Mouse (Mus musculus) heart, postnatal 4 days (tissue): ENCODE data around the gene Epha3. TPM values are rescaled to one million over a fixed set of nuclear protein-coding genes. Genes with fewer than 3 reads are reported as not detected.

Experiments used
- DNase-seq: peaks from one replicate; pipeline ENCODE4 v3.0.0; 2021
- total RNA-seq, 2 experiments: library from RNA; stranded (reverse); gene quantifications; 2 replicates each; pipeline ENCODE4 v1.2.3; 2021

Epha3 gene
- total RNA-seq, 2 experiments from 2014 or later = 3.1 to 3.2 TPM

DNA sequence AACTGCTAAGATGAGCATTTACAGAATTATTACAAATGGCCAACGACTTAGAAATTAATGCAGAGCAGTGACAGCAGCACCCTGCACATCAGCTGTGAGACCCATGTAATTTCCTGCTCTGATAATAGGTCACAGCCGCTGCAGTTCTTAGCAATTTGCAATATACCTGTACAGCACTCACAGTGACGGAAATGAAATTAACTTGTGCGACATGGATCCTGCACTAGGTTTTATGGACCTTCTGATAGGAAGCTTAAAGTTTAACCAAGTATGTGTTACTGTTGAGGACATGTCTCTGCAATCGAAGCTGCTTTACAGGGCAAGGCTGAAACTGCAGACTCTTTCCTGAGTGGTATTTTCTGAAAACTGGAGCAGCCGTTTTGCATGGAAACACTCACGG lies 80.4 kb downstream of the Epha3 start:
- DNase-seq = no peak

DNA sequence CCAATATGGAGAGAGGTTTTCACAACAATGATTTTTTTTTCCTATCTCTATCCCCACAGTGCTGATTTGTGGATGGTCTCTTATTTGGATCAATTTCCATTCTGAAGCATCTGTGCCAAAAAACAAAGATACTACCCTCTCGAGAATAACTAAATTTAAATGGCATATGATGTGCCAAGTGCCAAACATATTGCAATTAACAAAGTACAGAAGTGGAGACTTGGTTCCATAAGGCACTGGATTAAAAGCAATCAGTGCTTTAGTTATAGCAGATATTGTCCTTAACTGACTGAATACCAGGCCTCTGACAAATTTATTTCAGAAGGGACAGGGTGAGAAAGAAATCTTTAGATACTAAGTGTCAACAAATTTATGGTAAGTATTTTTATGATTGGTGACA lies 81.9 kb downstream of the Epha3 start:
- no peak for DNase-seq

DNA sequence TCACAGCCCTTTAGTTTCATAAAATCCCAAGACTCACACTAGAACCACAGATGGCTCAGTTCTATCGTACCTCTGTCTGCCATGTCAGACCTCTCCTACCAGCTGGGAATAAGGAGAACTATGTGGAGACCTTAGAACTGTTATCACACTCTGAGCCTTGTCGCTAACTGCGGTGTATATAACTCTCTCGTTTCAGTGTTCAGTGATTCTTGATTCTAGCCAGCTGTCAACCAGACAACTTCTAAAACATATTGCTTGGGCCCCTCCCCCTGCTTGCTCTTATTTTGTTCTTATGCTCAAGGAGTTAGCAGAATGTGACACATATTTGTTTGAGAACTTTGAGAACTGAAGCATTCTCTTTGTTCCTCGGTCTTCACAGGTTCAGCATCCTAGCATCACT lies 83.8 kb downstream of the Epha3 start:
- DNase-seq = no peak

- DNase-seq = no peak
Observed at GRCm38 (mm10) chr16:63777811-63778210, 86.2 kb downstream of the Epha3 start.

DNA sequence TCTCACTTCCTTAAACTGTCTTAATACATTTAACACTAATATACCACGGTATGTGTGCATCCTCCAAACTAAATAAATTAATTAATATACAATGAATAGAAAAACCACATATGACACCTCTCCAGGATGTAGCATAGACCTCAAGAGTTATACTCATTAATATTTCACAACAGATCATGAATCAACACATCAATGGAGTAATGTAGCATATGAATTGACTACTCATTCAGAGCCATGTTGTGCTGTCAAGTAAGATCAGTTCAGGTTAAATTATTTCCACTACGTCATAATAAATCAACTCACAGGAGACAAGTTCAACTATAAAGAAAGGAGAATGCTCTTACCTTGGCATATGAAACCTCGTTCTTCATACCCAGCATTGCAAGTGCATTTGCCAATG lies 91.4 kb downstream of the Epha3 start:
- DNase-seq = no peak

GRCm38 (mm10) chr16:63767589-63767988 lies 96.4 kb downstream of the Epha3 start:
- no peak for DNase-seq

GRCm38 (mm10) chr16:63761177-63761576 lies 102.8 kb downstream of the Epha3 start:
- DNase-seq = no peak

DNA sequence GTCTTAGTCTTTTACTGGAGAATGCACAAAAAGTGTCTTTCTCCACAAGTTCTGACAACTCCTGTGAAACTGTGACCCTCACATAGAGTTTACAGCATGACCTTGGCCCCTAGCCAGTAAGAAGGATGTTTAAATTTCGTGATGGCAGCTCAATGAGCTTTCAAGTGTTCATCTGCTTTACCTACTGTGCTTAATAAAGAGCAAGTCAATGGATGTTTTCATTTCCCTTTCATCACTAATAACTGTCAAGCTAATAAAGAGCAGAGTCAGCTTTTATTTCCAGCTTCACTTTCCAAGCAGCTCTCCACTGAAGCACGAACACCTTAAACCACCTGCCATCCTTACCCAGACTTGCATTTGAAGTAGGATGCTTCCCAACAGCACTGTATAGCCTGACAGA lies 103.9 kb downstream of the Epha3 start:
- DNase-seq = no peak

- DNase-seq = no peak
Observed at GRCm38 (mm10) chr16:63753052-63753451, 110.9 kb downstream of the Epha3 start.

DNA sequence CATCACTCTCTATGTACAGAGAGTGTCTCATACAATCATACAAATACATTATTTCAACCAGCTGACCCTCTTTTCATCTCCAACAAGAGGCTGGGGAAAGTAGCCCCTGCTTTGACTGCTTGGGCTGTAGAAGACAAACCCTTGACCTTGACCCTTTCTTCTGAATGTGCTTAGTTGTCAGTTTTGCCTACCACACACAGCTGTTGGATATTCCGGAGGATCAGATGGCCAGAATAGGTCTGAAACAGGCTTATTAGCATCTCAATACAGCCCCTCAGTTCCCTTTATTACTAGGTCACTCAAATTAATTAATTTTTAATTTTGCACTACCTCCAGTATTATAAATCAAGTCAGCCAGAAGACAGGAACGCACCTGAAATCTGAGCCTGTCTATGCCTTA lies 116.2 kb downstream of the Epha3 start:
- no peak for DNase-seq

DNA sequence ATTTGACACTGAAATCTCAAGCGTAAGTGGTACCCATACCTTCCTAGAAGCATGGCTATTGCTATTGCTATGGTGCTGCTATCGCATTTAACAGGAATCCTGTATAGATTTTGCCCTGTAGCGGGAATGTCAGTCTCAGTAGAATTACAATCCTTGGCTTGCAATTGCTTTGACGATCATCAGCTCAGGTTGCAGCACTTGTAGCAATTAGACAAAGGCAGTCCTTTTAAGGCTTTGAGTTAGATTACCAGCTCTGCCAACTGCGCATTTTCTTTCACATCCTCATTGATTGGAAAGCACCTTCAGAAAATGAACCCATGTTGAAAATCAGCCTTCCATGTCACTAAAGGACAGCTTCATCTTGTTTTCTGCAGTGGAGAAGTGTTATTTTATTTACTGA lies 118.5 kb downstream of the Epha3 start:
- no peak for DNase-seq

GRCm38 (mm10) chr16:63743208-63743854 lies 120.6 kb downstream of the Epha3 start:
- no peak for DNase-seq

DNA sequence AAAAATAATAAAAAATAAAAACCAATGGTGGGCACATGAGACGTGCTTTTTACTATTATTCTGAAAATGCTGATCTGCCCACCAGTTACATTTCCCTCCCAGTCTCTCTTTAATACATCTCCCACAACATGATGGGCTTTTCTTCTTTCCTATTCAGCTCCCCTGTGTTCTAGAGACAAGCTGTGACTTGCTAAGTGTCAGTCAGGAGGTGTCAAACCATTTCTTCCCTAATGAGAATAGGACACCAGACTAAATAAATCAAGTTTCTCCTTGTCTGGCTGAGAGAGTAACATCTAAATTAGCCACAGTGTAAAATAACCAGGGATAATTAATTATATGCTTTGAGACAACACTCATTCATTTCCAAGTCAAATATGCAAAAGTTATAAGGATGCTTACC lies 144.7 kb downstream of the Epha3 start:
- DNase-seq = no peak

GRCm38 (mm10) chr16:63717317-63717716 lies 146.7 kb downstream of the Epha3 start:
- DNase-seq = no peak

DNA sequence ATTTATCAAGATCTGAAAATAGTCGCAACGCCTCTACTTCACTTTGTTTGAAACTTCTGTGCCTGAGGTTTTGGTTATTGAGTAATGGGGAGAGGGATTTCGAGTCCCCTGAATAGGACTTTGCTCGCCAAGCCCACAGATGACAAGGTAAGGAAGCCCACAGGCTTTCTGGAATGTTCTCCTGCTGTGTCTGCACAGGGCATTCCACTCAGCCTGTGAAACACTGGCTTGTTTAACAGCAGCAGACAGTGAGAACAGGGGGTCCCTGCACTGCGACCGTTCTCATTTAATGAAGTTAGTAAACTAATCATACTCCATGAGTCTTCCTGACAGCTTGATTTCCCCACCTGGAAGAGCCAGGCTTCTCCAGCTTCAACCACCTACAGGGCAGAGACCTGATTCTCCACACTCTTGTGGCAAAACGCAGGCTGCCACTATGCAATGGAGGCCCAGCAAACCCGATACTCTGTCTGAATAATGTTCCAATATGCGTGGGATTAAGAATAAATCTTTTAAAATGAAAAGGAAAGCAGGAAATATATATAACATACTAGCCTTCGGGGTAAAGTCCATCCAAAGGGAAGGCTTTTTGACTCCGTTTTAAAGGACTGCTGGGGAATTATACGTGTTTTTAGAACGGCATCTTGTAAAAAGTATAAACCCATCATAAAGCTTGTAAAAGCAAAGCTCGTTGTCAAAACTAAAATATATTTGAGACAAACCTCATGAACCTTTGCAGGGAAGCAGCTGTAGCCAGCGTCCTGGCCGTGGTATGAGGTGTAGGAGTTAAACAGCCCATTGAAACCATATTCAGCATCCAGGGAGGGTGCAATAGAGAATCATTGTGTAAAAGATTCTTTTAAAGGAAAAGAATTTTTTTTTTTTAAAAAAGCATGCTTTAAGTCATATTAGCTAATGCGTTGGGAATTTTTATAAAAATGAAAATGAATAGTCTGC lies 156.8 kb downstream of the Epha3 start:
- no peak for DNase-seq

DNA sequence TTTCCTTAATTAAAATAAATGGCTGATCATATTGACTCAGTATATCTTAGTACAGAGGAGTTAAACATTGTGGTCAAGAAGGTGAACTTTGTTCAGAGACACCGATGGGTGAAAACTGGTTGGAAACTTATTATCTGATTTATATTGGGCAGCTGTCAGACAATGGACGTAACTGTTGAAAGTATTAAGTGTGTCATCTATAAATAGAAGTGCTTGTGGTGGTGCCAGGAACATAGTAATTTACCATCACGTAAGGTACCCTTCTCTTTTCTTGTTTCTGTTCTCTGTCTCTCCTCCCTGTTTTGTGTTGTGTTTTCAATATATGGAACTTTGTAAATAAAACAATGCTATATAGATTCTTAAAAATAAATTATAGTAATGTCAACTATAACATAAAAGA lies 174.6 kb downstream of the Epha3 start:
- no peak for DNase-seq

DNA sequence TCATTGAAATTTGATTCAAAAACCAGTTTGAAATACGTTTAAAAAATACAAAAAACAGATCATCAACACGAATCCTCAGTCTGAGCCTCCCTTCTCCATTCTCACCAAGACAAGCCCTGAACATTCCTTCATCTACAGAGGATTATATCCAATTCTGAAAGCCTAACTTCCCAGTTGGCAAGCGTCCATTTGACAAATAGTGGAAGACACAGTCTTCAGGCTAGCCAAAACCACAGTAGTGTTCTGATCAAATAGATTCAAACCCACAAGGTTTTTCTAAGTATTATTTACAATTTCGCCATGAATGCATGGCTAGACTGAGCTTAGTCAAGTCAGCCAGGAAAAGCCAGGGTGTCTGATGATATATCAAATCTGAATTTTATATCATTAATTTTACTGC lies 179.8 kb downstream of the Epha3 start:
- no peak for DNase-seq

DNA sequence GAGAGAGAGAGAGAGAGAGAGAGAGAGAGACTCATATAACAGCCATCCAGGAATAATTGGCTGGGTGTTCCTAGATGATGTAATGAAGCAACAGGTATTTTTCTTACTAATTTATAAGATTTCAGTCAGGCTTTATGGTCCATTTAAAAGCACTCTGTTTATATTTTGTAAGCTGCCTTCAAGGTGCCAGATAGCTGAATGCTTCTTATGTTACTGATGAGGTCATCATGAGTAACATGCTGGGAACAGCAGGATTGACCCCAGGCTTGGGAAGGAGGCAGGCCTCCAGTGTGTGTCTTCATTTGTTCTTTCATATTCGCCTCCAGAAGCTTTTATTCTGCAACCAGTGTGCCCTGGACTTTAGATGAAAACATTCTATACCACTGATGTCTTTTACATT lies 189.5 kb downstream of the Epha3 start:
- DNase-seq = no peak

DNA sequence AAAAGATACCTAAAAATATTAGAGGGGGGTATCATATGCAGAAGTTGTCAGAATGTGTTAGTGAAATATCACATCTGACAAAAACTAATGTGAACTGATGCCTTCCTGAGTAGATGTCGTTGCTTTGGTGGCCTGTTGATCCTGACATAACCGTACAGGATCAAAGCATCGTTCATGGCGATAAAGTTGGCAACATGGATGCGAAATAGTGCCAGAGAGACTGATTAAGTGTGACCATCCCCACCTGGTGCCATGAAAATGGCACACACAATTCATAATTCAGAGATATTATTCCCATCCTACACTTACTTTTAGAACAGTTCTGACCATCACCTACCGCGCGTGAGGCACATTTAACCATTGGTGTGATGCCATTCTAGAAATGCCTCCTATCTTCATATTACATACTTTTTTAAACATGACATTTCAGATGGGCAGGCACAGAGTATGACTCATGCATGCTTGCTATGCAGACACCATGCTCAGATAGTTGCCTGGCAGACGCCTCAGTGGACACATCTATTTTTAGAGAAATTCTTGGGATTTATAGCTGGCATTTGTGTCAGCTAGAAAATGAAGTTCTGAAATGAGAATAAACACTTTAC lies 190.6 kb downstream of the Epha3 start:
- DNase-seq = peak; percentile 13

DNA sequence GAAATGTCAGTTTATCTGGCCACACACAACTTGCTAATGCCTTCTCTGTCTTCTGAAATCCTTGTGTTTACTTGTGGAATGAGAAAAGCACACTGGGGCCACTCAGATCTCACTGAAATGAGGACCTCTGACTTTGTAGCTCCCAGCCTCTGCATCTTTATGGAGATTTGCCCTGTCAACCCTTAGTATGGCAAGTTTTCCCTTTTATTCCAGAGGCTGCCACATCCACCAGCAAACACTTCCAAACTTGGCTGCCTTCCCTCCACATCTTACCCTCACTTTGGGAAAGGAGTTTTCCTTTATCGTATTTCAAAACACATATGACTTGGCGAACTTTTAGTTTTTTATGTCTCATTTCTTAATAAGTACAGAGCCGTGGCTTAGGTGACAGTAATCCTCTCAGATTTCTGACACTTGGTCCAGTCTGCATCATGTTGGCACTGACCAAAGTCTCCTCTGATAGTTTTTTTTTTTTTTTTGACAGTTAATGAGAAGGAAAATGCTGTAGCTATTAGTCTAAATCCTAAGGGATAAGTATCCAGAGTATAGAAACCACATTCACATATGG lies 198.0 kb downstream of the Epha3 start:
- DNase-seq = no peak

GRCm38 (mm10) chr16:63658302-63658974 lies 205.5 kb downstream of the Epha3 start:
- no peak for DNase-seq

- no peak for DNase-seq
Observed at GRCm38 (mm10) chr16:63657743-63658142, 206.2 kb downstream of the Epha3 start.
